Mouse (Mus musculus) midbrain, embryonic 10.5 days (tissue): ENCODE data around the gene Strc. TPM values are rescaled to one million over a fixed set of nuclear protein-coding genes. Genes with fewer than 3 reads are reported as not detected.
"Not testable (repeated sequence)": the region's sequence is repeated elsewhere in the genome, so short reads cannot be mapped to it uniquely, and the experiment has no call there.

Source experiments
- DNase-seq: peaks from one replicate; pipeline ENCODE4 v3.0.0-alpha.2; 2017; ENCODE audit warnings: low spot score
- H3K27ac ChIP-seq: fragments of 300-500 bp; sonication (generic); replicated peaks from 2 replicates; pipeline ENCODE4 v1.5.1; 2016; ENCODE audit warnings: mild to moderate bottlenecking
- H3K27me3 ChIP-seq: fragments of 300-500 bp; sonication (generic); 2 replicates; pipeline ENCODE4 v1.6.1; 2016; ENCODE audit warnings: low read depth, mild to moderate bottlenecking; ENCODE audit not compliant: poor library complexity, severe bottlenecking
- H3K36me3 ChIP-seq: fragments of 300-500 bp; sonication (generic); 2 replicates; pipeline ENCODE4 v1.6.1; 2016; ENCODE audit warnings: mild to moderate bottlenecking, moderate library complexity
- H3K4me1 ChIP-seq: fragments of 300-500 bp; sonication (generic); 2 replicates; pipeline ENCODE4 v1.6.1; 2016
- H3K4me3 ChIP-seq: fragments of 300-500 bp; sonication (generic); 2 replicates; pipeline ENCODE4 v1.5.1; 2016; ENCODE audit warnings: mild to moderate bottlenecking, moderate library complexity
- H3K9me3 ChIP-seq: fragments of 300-500 bp; sonication (generic); replicated peaks from 2 replicates; pipeline ENCODE4 v1.6.1; 2016; ENCODE audit warnings: mild to moderate bottlenecking
- WGBS: fragments of 180-500 bp; shearing (Covaris S2); methylation state at CpG from one replicate; pipeline ENCODE4 v1.1.7; 2016; 5-methylcytosine and 5-hydroxymethylcytosine counted together
- polyA plus RNA-seq: library from polyadenylated mRNA; unstranded; fragments of >200 nt; fragmentation: Nextera tagmentation; extraction: Ambion mirVana; gene quantifications from 2 replicates; pipeline ENCODE4 v1.2.1, GENCODE M21; 2016

Gene Strc
- polyA plus RNA-seq = not detected in 2 replicates

GRCm38 (mm10) chr2:121386961-121387575 lies at the start of gene Strc:
Gene Strc (minus strand): TSS chr2:121387168.
- 92% methylated on average over 17 of the region's 17 CpGs for WGBS
- not testable (repeated sequence) for H3K4me3 ChIP-seq, H3K27me3 ChIP-seq, H3K4me1 ChIP-seq, DNase-seq, H3K36me3 ChIP-seq, H3K9me3 ChIP-seq, H3K27ac ChIP-seq

- WGBS = 97% methylated on average over 1 of the region's 1 CpGs
- Histone ChIP-seq H3K4me1 (no peaks in the 10 kb centered on the region), H3K36me3 (peaks cover 99% of the 10 kb centered on the region), H3K27ac (no peak overlapping the region), H3K9me3 (no peaks in the 10 kb centered on the region), H3K4me3 (no peak overlapping the region), H3K27me3 (0 out of 2 replicates have a peak, but pooled peaks cover 3% of the 10 kb centered on the region)
- no peak for DNase-seq
Observed at GRCm38 (mm10) chr2:121434854-121435253, 47.9 kb upstream of the Strc start.

GRCm38 (mm10) chr2:121425890-121426289 lies 38.9 kb upstream of the Strc start:
- 96% methylated on average over 2 of the region's 2 CpGs for WGBS
- H3K36me3 ChIP-seq = peaks cover 100% of the 10 kb centered on the region

GRCm38 (mm10) chr2:121423166-121423565 lies 36.2 kb upstream of the Strc start:
- no peaks in the 10 kb centered on the region for H3K27me3 ChIP-seq
- no peak overlapping the region for H3K4me3 ChIP-seq
- peaks cover 96% of the 10 kb centered on the region for H3K36me3 ChIP-seq
- WGBS = 97% methylated on average over 2 of the region's 2 CpGs
- H3K9me3 ChIP-seq = no peaks in the 10 kb centered on the region
- no peak overlapping the region for H3K27ac ChIP-seq
- no peaks in the 10 kb centered on the region for H3K4me1 ChIP-seq
- no peak for DNase-seq

More at GRCm38 (mm10) chr2:121425890-121426289, 38.9 kb upstream of the Strc start:
- Histone ChIP-seq H3K4me1 (no peaks in the 10 kb centered on the region), H3K4me3 (no peak overlapping the region), H3K27me3 (no peaks in the 10 kb centered on the region), H3K27ac (no peak overlapping the region), H3K9me3 (no peaks in the 10 kb centered on the region)
- no peak for DNase-seq

- no peaks in the 10 kb centered on the region for H3K27me3 ChIP-seq
- H3K9me3 ChIP-seq = no peaks in the 10 kb centered on the region
- H3K36me3 ChIP-seq = peaks cover 76% of the 10 kb centered on the region
- 95% methylated on average over 3 of the region's 3 CpGs for WGBS
- DNase-seq = no peak
- no peak overlapping the region for H3K27ac ChIP-seq
- no peak overlapping the region for H3K4me3 ChIP-seq
- peaks cover 23% of the 10 kb centered on the region for H3K4me1 ChIP-seq
Observed at GRCm38 (mm10) chr2:121418476-121418875, 31.5 kb upstream of the Strc start.

- H3K4me3 ChIP-seq = peak overlapping the region; percentile 97; the same call in 1 of the 2 replicates
- no peak overlapping the region for H3K27ac ChIP-seq
- H3K9me3 ChIP-seq = no peaks in the 10 kb centered on the region
- no peak for DNase-seq
- H3K27me3 ChIP-seq = no peaks in the 10 kb centered on the region
- peaks cover 31% of the 10 kb centered on the region for H3K4me1 ChIP-seq
- WGBS = 93% methylated on average over 6 of the region's 6 CpGs
- peaks cover 55% of the 10 kb centered on the region for H3K36me3 ChIP-seq
Observed at GRCm38 (mm10) chr2:121416356-121416755, 29.4 kb upstream of the Strc start.

- peaks cover 48% of the 10 kb centered on the region for H3K36me3 ChIP-seq
- no peaks in the 10 kb centered on the region for H3K9me3 ChIP-seq
- H3K4me1 ChIP-seq = peaks cover 31% of the 10 kb centered on the region
- no peak overlapping the region for H3K27ac ChIP-seq
- no peak for DNase-seq
- H3K27me3 ChIP-seq = no peaks in the 10 kb centered on the region
- WGBS = 93% methylated on average over 3 of the region's 3 CpGs
- H3K4me3 ChIP-seq = peak overlapping the region; percentile 97
Observed at GRCm38 (mm10) chr2:121415591-121415990, 28.6 kb upstream of the Strc start.

GRCm38 (mm10) chr2:121415103-121415502 lies 28.1 kb upstream of the Strc start:
- Histone ChIP-seq H3K4me3 (peak overlapping the region; percentile 97), H3K27ac (no peak overlapping the region), H3K9me3 (no peaks in the 10 kb centered on the region), H3K4me1 (peaks cover 31% of the 10 kb centered on the region), H3K27me3 (no peaks in the 10 kb centered on the region), H3K36me3 (peaks cover 44% of the 10 kb centered on the region)
- WGBS = 76% methylated on average over 3 of the region's 3 CpGs
- DNase-seq = no peak

- Histone ChIP-seq H3K27ac (peak overlapping the region; percentile 98), H3K4me3 (peak overlapping the region; percentile 97), H3K27me3 (no peaks in the 10 kb centered on the region), H3K9me3 (no peaks in the 10 kb centered on the region), H3K4me1 (peaks cover 31% of the 10 kb centered on the region), H3K36me3 (peaks cover 38% of the 10 kb centered on the region)
- DNase-seq = no peak
- under 1% methylated on average over 32 of the region's 32 CpGs for WGBS
Observed at GRCm38 (mm10) chr2:121414139-121414685, 27.2 kb upstream of the Strc start.

GRCm38 (mm10) chr2:121413387-121414042 lies 26.5 kb upstream of the Strc start, which contains the start of the genes Pdia3 and Catsper2:
Gene Pdia3 (plus strand): TSS chr2:121413775.
Gene Catsper2 (minus strand): TSS chr2:121413792.
- Histone ChIP-seq H3K4me1 (peaks cover 31% of the 10 kb centered on the region), H3K27ac (peak within 1 kb of the TSS; percentile 98), H3K27me3 (no peaks in the 10 kb centered on the region), H3K9me3 (no peaks in the 10 kb centered on the region), H3K36me3 (peaks cover 31% of the 10 kb centered on the region), H3K4me3 (peak within 1 kb of the TSS; percentile 97)
- DNase-seq = peak; percentile 98
- under 1% methylated on average over 68 of the region's 68 CpGs for WGBS

- Histone ChIP-seq H3K9me3 (no peaks in the 10 kb centered on the region), H3K27me3 (no peaks in the 10 kb centered on the region), H3K4me1 (peaks cover 31% of the 10 kb centered on the region), H3K36me3 (peaks cover 25% of the 10 kb centered on the region), H3K27ac (peak overlapping the region; percentile 98), H3K4me3 (peak overlapping the region; percentile 97)
- DNase-seq = peak; percentile 11
- 23% methylated on average over 4 of the region's 4 CpGs for WGBS
Observed at GRCm38 (mm10) chr2:121412843-121413386, 25.9 kb upstream of the Strc start.

GRCm38 (mm10) chr2:121408160-121408559 lies 21.2 kb upstream of the Strc start:
- Histone ChIP-seq H3K27ac (no peak overlapping the region), H3K27me3 (no peaks in the 10 kb centered on the region), H3K36me3 (no peaks in the 10 kb centered on the region), H3K4me1 (peaks cover 7% of the 10 kb centered on the region), H3K4me3 (no peak overlapping the region), H3K9me3 (no peaks in the 10 kb centered on the region)
- WGBS = 36% methylated on average over 4 of the region's 4 CpGs
- DNase-seq = peak; percentile 34

- Histone ChIP-seq H3K27ac (no peak overlapping the region), H3K9me3 (no peaks in the 10 kb centered on the region), H3K27me3 (no peaks in the 10 kb centered on the region), H3K36me3 (no peaks in the 10 kb centered on the region), H3K4me3 (no peak overlapping the region), H3K4me1 (no peaks in the 10 kb centered on the region)
- no peak for DNase-seq
Observed at GRCm38 (mm10) chr2:121403296-121403695, 16.3 kb upstream of the Strc start.
